20 mouse cellular contexts compared by ENCODE assay signal in the genomic region with DNA sequence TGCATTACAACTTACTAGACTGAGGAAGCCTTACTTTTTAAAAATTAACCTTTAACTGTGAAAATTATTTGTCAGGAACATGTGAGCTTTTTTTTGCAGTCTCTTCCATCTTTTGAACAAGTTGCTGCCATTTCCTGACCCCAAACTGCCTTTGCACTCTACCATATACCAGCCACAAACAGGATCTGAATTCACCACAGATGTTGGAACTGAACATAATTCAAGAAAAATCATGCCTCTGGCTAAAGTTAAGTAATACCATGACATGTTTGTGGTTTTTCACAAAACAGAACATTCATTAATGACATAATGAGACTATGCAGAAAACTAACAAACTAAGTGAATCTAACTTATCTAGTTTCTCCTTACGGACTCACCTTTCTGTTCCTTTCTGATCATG.
"Had no signal": no experiment of that assay in that cellular context is flagged by ENCODE, and none has a peak within 500 bp of the region (broad histone marks: within the 10 kb centered on the region; RNA-seq: fewer than 3 reads in every experiment).

No protein-coding gene starts in this region.

- H3K27ac ChIP-seq: lung, embryonic 15.5 days; macrophage; midbrain, embryonic 10.5 days; midbrain, embryonic 12.5 days; neural tube, embryonic 13.5 days; neural tube, embryonic 15.5 days; stomach, embryonic 15.5 days; stomach, postnatal 0 days had no signal

- H3K9me3 ChIP-seq: lung, embryonic 15.5 days; midbrain, embryonic 10.5 days; neural tube, embryonic 13.5 days; neural tube, embryonic 15.5 days; stomach, embryonic 15.5 days had no signal

- ATAC-seq: liver, postnatal 0 days; lung, postnatal 0 days; midbrain, embryonic 16.5 days had no signal

- H3K27me3 ChIP-seq: lung, embryonic 15.5 days; midbrain, embryonic 12.5 days; neural tube, embryonic 13.5 days; neural tube, embryonic 15.5 days; stomach, embryonic 15.5 days had no signal

- H3K4me3 ChIP-seq: lung, embryonic 15.5 days; midbrain, embryonic 10.5 days; midbrain, embryonic 12.5 days; myocyte; neural tube, embryonic 13.5 days; neural tube, embryonic 15.5 days; stomach, embryonic 15.5 days had no signal

- DNase-seq: liver, postnatal 0 days; lung, adult 2 months; lung, postnatal 14 days; lung, postnatal 36 days; midbrain, embryonic 14.5 days; right cerebral cortex, postnatal 14 days; thymus, adult 2 months; thymus, postnatal 25 days; thymus, postnatal 4 days had no signal

- H3K36me3 ChIP-seq: lung, embryonic 15.5 days; midbrain, embryonic 10.5 days; midbrain, embryonic 12.5 days; neural tube, embryonic 13.5 days; neural tube, embryonic 15.5 days; stomach, embryonic 15.5 days had no signal

- H3K4me1 ChIP-seq: lung, embryonic 15.5 days; midbrain, embryonic 10.5 days; midbrain, embryonic 12.5 days; neural tube, embryonic 13.5 days; neural tube, embryonic 15.5 days; stomach, embryonic 15.5 days had no signal
